Mouse (Mus musculus) forebrain, embryonic 10.5 days (tissue): Measurements from ENCODE around the gene Tent4b. TPM values are rescaled to one million over a fixed set of nuclear protein-coding genes. Genes with fewer than 3 reads are reported as not detected.

Experiments used
- DNase-seq: peaks from one replicate; pipeline ENCODE4 v3.0.0-alpha.2; 2017; ENCODE audit warnings: low spot score; ENCODE audit errors: extremely low spot score
- H3K27ac ChIP-seq: fragments of 300-500 bp; sonication (generic); 2 replicates; pipeline ENCODE4 v1.5.1; 2016; ENCODE audit warnings: mild to moderate bottlenecking
- H3K27me3 ChIP-seq: fragments of 300-500 bp; sonication (generic); 2 replicates; pipeline ENCODE4 v1.6.1; 2016; ENCODE audit warnings: mild to moderate bottlenecking; ENCODE audit not compliant: poor library complexity, severe bottlenecking
- H3K36me3 ChIP-seq: fragments of 300-500 bp; sonication (generic); replicated peaks from 2 replicates; pipeline ENCODE4 v1.6.1; 2016; ENCODE audit warnings: mild to moderate bottlenecking, moderate library complexity
- H3K4me1 ChIP-seq: fragments of 300-500 bp; sonication (generic); 2 replicates; pipeline ENCODE4 v1.6.1; 2016
- H3K4me3 ChIP-seq: fragments of 300-500 bp; sonication (generic); 2 replicates; pipeline ENCODE4 v1.5.1; 2016; ENCODE audit warnings: mild to moderate bottlenecking, moderate library complexity
- H3K9me3 ChIP-seq: fragments of 300-500 bp; sonication (generic); 2 replicates; pipeline ENCODE4 v1.6.1; 2016; ENCODE audit warnings: mild to moderate bottlenecking, moderate library complexity
- WGBS: fragments of 180-500 bp; shearing (Covaris S2); methylation state at CpG from one replicate; pipeline ENCODE4 v1.1.7; 2016; 5-methylcytosine and 5-hydroxymethylcytosine counted together
- polyA plus RNA-seq: library from polyadenylated mRNA; unstranded; fragments of >200 nt; fragmentation: Nextera tagmentation; extraction: Ambion mirVana; gene quantifications from 2 replicates; pipeline ENCODE4 v1.2.1, GENCODE M21; 2016

The Tent4b gene
- polyA plus RNA-seq, 1 experiment from 2014 or later: 8.1 TPM

DNA sequence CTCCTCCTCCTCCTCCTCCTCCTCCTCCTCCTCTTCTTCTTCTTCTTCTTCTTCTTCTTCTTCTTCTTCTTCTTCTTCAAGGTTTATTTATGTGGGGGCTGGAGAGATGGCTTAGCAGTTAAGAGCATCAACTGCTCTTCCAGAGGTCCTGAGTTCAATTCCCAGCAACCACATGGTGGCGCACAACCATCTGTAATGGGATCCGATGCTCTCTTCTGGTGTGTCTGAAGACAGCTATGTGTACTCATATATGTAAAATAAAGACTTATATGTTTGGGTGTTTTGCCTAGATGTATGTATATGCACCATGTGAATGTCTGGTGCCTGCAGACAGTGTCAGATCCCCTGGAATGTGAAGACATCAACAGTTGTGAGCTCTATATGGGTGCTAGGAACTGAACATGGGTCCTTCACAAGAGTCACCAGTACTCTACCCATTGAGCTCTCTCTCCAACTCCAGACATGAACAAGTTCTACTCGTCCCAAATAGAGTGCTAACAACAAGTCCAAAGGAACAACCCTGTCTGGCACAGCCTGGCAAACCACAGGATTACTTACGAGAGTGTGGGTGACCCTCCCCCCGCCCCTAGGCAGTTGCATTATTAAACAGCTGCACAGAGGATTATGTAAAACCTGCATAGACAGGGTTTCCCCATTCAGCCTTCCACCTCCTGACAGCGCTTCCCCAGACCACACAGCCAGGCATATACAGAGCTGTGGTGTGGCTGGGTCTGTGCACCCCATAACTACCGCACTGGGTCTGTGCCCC, 70.3 kb downstream of the Tent4b start:
- 67% methylated on average over 7 of the region's 7 CpGs for WGBS
- Histone ChIP-seq H3K4me3 (no peak overlapping the region), H3K4me1 (peaks cover 27% of the 10 kb centered on the region), H3K36me3 (no peaks in the 10 kb centered on the region), H3K27ac (no peak overlapping the region), H3K9me3 (no peaks in the 10 kb centered on the region), H3K27me3 (peaks cover 59% of the 10 kb centered on the region)
- DNase-seq: no peak

- Histone ChIP-seq H3K27ac (no peak overlapping the region), H3K9me3 (no peaks in the 10 kb centered on the region), H3K4me1 (peaks cover 24% of the 10 kb centered on the region), H3K27me3 (peaks cover 67% of the 10 kb centered on the region), H3K36me3 (no peaks in the 10 kb centered on the region), H3K4me3 (no peak overlapping the region)
- 73% methylated on average over 3 of the region's 3 CpGs for WGBS
- no peak for DNase-seq
Measured at GRCm38 (mm10) chr8:88270086-88270485, 71.1 kb downstream of the Tent4b start.

DNA sequence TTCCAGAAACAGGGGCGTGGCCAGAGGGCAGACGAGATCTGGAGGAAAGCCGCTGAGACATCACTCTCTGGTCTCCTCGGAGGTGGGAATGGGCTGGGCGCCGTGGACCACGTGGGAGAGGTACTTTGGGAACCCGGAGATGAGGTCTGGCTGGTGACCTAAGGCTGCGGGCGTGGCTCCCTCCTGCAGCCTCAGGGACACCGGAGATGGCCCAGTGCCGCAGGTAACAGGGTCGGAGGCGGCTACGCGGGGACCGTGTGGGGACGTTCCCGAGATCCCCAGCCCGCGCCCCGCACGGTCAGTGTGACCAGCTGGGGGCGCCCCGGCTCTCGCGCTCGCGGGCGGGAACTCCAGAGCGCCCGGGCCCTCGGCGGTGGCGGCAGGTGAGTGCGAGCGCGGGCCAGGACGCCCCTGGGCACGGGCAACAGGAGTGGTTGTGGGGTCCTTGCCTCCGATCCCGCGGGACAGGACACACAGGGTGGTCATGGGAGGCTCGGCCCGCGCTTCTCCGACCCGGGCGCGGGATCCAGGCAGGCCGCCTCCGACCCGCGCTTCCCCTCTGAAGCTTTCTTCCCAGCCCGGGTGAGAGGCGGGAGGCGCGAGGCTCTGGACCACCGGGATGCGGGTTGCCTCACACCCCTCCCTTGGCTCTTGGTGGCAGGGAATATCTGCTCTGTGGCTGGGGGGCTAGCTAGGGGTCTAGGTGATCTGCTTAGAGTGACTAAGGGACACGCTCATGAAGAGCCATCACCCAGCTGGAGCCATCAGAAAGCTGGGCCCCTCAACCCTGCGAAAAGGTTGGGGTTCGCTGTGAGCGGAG, 73.4 kb downstream of the Tent4b start, which contains the start of gene Adcy7:
Adcy7 (plus strand) TSS at position 173 of the 820 bp plus-strand sequence.
- Histone ChIP-seq H3K9me3 (no peaks in the 10 kb centered on the region), H3K27me3 (peaks cover 75% of the 10 kb centered on the region), H3K36me3 (no peaks in the 10 kb centered on the region), H3K4me1 (peaks cover 12% of the 10 kb centered on the region), H3K27ac (peak within 1 kb of the TSS; percentile 81), H3K4me3 (peak within 1 kb of the TSS; percentile 58)
- 3% methylated on average over 64 of the region's 64 CpGs for WGBS
- DNase-seq: peak; percentile 51

DNA sequence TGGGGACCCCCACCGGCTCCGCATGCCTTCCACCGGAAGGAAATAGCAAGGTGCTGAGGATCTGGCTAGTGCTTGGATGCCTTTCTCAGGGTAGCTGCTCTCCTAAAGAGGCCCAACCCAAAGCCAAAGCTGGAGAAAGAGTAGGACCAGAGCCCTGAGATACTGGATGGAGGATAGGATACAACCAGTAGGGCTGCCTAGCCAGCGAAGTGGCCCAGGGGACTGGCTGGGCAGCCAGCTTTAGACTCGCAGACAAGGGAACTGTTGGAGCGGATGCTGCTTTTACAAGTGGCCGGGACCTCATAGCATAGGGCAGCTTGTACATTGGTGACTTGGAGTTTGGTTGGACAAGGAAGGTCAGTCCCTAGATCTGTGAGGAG, 74.0 kb downstream of the Tent4b start:
- Histone ChIP-seq H3K36me3 (no peaks in the 10 kb centered on the region), H3K27me3 (peaks cover 73% of the 10 kb centered on the region), H3K4me3 (peak overlapping the region; percentile 58), H3K9me3 (no peaks in the 10 kb centered on the region), H3K27ac (peak overlapping the region; percentile 81), H3K4me1 (peaks cover 12% of the 10 kb centered on the region)
- 69% methylated on average over 7 of the region's 7 CpGs for WGBS
- no peak for DNase-seq

- H3K9me3 ChIP-seq: no peaks in the 10 kb centered on the region
- 86% methylated on average over 5 of the region's 5 CpGs for WGBS
- no peak overlapping the region for H3K4me3 ChIP-seq
Measured at GRCm38 (mm10) chr8:88274090-88274489, 75.1 kb downstream of the Tent4b start.

DNA sequence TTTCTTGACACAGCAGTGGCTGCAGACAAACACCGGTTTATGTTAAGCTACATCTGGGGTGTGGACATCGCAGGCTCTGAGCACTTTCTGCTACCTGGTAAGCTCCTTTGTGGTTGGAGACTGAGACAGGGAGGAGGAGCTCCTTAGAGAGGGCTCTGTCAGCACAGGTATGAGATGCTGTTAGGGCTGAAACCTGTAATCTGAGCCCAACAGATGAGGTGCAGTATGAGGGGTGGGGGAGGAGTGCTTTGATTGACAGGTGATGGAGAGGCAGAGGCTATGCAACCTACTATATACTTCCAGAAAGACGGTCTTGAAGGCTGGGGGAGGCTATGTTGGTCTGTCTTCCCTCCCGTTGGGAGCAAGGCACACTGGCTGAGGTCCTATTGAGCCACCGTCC, 80.2 kb downstream of the Tent4b start:
- peaks cover 17% of the 10 kb centered on the region for H3K27me3 ChIP-seq
- WGBS: 72% methylated on average over 5 of the region's 5 CpGs
- no peaks in the 10 kb centered on the region for H3K9me3 ChIP-seq
- DNase-seq: no peak
- H3K4me1 ChIP-seq: peaks cover 13% of the 10 kb centered on the region
- no peak overlapping the region for H3K27ac ChIP-seq
- no peaks in the 10 kb centered on the region for H3K36me3 ChIP-seq
- no peak overlapping the region for H3K4me3 ChIP-seq

More at GRCm38 (mm10) chr8:88274090-88274489, 75.1 kb downstream of the Tent4b start:
- Histone ChIP-seq H3K27ac (no peak overlapping the region), H3K4me1 (peaks cover 12% of the 10 kb centered on the region), H3K36me3 (no peaks in the 10 kb centered on the region), H3K27me3 (peaks cover 67% of the 10 kb centered on the region)
- no peak for DNase-seq

DNA sequence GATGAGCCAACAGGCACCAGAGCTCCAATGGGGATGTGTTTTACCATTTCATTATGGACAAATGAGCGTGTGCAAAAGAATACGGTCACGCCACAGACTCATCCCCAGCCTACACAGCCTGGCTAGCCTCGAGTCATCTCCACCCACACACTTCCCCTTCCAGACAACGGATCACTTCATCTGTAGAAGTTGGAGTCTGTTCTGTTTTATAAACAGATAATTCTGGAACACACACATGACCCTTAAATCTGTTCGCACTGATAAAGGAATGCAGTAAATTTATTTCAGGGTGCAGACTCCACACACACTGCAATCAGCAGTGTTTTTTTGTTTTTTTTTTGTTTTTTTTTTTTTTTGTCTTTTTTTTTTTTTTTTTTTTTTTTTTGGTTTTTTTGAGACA, 80.7 kb downstream of the Tent4b start:
- H3K4me1 ChIP-seq: peaks cover 17% of the 10 kb centered on the region
- DNase-seq: no peak
- WGBS: 91% methylated on average over 6 of the region's 6 CpGs

DNA sequence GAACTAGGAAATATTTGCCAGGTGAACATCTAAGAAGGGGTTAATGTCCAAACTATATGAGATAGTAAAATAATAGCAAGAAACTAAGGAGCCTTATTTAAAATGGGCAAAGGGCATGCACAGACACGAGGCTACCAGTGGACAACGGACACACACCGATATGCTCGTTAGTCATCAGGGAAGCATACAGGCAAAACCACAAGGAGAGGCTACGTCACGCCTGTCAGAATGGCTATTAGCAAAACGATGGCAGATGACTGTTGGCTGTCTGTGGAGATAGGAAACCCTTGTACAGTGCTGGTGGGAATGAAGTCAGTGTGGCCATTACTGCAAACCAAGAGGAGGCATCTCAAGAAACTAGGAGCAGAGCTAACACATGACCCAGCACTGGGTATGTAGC, 81.9 kb downstream of the Tent4b start:
- Histone ChIP-seq H3K36me3 (no peaks in the 10 kb centered on the region), H3K27me3 (0 out of 2 replicates have a peak, but pooled peaks cover 2% of the 10 kb centered on the region), H3K4me1 (peaks cover 28% of the 10 kb centered on the region), H3K27ac (no peak overlapping the region), H3K4me3 (no peak overlapping the region), H3K9me3 (no peaks in the 10 kb centered on the region)
- no peak for DNase-seq
- WGBS: 86% methylated on average over 7 of the region's 7 CpGs

More for the DNA sequence above, 80.7 kb downstream of the Tent4b start:
- Histone ChIP-seq H3K9me3 (no peaks in the 10 kb centered on the region), H3K36me3 (no peaks in the 10 kb centered on the region), H3K27me3 (peaks cover 13% of the 10 kb centered on the region), H3K27ac (no peak overlapping the region), H3K4me3 (no peak overlapping the region)

- Histone ChIP-seq H3K9me3 (no peaks in the 10 kb centered on the region), H3K27ac (no peak overlapping the region), H3K36me3 (no peaks in the 10 kb centered on the region), H3K4me1 (peaks cover 28% of the 10 kb centered on the region), H3K27me3 (no peaks in the 10 kb centered on the region), H3K4me3 (no peak overlapping the region)
- WGBS: 61% methylated on average over 8 of the region's 8 CpGs
- DNase-seq: no peak
Measured at GRCm38 (mm10) chr8:88282684-88283083, 83.7 kb downstream of the Tent4b start.

DNA sequence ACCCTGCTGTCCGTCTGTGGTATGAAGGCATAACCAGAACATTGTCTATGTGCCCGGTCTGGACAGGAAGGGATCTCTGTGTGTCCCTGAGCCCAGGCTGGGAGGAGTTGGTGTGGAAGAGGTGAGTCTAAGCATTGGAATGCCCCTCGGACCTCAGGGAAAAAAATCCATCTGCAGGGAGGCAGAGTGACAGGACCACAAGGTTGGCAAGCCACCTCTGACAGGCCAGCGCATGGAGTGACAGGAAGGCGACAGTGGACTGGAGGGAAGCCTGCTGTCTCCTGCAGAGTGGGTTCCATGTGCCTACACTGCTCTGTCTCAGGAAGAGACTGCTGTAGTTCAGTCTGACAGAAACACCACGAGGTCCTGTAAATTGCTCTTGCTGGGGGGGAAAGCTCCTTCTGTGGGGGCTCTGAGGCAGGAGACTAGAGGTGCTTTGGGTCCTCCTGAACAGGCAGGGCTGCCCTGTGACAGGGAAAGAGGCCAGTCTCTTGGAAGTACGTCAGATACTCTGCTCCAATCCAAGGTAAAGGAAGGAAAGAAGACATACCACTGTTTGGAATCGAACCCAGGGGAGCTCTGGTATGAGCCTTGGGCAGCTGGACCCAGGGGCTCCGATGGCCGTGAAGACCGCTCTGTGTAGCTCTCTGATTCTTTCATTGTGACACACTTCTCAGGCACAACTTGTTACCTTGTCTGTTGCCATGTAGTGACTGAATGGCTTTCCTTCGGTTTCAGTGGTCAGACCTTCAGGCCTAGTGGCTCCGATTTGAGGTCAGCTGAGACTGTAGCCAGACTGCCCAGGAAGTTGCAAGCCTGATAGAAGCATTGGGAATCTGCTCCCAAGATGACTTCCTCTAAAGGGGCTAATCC, 84.5 kb downstream of the Tent4b start:
- peaks cover 28% of the 10 kb centered on the region for H3K4me1 ChIP-seq
- WGBS: 80% methylated on average over 13 of the region's 13 CpGs
- no peaks in the 10 kb centered on the region for H3K36me3 ChIP-seq
- H3K27me3 ChIP-seq: no peaks in the 10 kb centered on the region
- no peak overlapping the region for H3K4me3 ChIP-seq
- no peak overlapping the region for H3K27ac ChIP-seq
- no peak for DNase-seq
- no peaks in the 10 kb centered on the region for H3K9me3 ChIP-seq

DNA sequence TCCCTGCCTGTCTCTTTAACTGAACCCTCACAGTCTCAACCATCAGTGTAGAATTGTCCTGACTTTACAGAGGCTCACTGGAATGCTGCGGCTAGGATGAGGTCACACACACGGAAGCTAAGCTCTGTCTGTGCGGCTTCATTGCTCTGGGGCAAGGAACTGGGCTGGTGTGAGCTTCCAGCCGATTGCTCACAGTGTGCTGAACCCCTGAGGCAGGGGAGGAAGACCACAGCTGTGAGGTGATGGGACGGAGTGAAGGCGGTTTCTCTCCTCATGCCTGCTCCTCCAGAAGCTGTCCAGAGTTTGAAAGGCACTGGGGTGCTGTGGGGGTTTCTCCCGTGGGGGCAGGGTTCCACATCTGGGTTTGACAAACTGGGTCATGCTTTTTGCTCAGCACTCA, 85.7 kb downstream of the Tent4b start:
- H3K36me3 ChIP-seq: no peaks in the 10 kb centered on the region
- no peaks in the 10 kb centered on the region for H3K27me3 ChIP-seq
- 0 out of 2 replicates have a peak overlapping the region, but pooled peaks have one; percentile 48 for H3K27ac ChIP-seq
- H3K4me1 ChIP-seq: peaks cover 33% of the 10 kb centered on the region
- H3K9me3 ChIP-seq: no peaks in the 10 kb centered on the region
- H3K4me3 ChIP-seq: no peak overlapping the region
- DNase-seq: no peak
- 65% methylated on average over 7 of the region's 7 CpGs for WGBS
